Mouse (Mus musculus) intestine, embryonic 16.5 days (tissue): Measurements from ENCODE around the gene Popdc2. TPM values are rescaled to one million over a fixed set of nuclear protein-coding genes. Genes with fewer than 3 reads are reported as not detected.

Source experiments
- ATAC-seq: fragments of 200-750 bp; cut with Nextera tagmentation; 2 replicates; pipeline ENCODE4 v1.8.0; 2017; ENCODE audit warnings: moderate TSS enrichment, moderate library complexity
- H3K27ac ChIP-seq: fragments of 300-500 bp; sonication (generic); 2 replicates; pipeline ENCODE4 v1.5.1; 2014; ENCODE audit warnings: mild to moderate bottlenecking, low read length
- H3K27me3 ChIP-seq: fragments of 300-500 bp; sonication (generic); replicated peaks from 2 replicates; pipeline ENCODE4 v1.6.1; 2014; ENCODE audit warnings: low read length, control low read depth, mixed read lengths; ENCODE audit not compliant: control insufficient read depth, insufficient read depth
- H3K36me3 ChIP-seq: fragments of 300-500 bp; sonication (generic); 2 replicates; pipeline ENCODE4 v1.6.1; 2014; ENCODE audit warnings: low read length, control low read depth; ENCODE audit not compliant: control insufficient read depth, insufficient read depth
- H3K4me1 ChIP-seq: fragments of 300-500 bp; sonication (generic); 2 replicates; pipeline ENCODE4 v1.6.1; 2014; ENCODE audit warnings: low read length, control low read depth, mixed read lengths; ENCODE audit not compliant: control insufficient read depth, insufficient read depth
- H3K4me2 ChIP-seq: fragments of 300-500 bp; sonication (generic); 2 replicates; pipeline ENCODE4 v1.6.1; 2014; ENCODE audit warnings: low read depth, low read length, control low read depth
- H3K4me3 ChIP-seq: fragments of 300-500 bp; sonication (generic); 2 replicates; pipeline ENCODE4 v1.5.1; 2014; ENCODE audit warnings: mild to moderate bottlenecking, low read length
- H3K9ac ChIP-seq: fragments of 300-500 bp; sonication (generic); 2 replicates; pipeline ENCODE4 v1.6.1; 2014; ENCODE audit warnings: low read depth, low read length
- H3K9me3 ChIP-seq: fragments of 300-500 bp; sonication (generic); 2 replicates; pipeline ENCODE4 v1.6.1; 2016; ENCODE audit warnings: low read length, control low read depth; ENCODE audit not compliant: control insufficient read depth
- WGBS: fragments of 180-500 bp; shearing (Covaris S2); extraction: QIAGEN DNeasy Blood & Tissue Kit; methylation state at CpG from one replicate; pipeline ENCODE4 v1.1.7; 2014; 5-methylcytosine and 5-hydroxymethylcytosine counted together
- polyA plus RNA-seq: library from polyadenylated mRNA; unstranded; fragments of >200 nt; fragmentation: Nextera tagmentation; extraction: Ambion mirVana; gene quantifications from 2 replicates; pipeline ENCODE4 v1.2.1, GENCODE M21; 2015

The Popdc2 gene
- polyA plus RNA-seq, 1 experiment from 2014 or later = 20.2 TPM

DNA sequence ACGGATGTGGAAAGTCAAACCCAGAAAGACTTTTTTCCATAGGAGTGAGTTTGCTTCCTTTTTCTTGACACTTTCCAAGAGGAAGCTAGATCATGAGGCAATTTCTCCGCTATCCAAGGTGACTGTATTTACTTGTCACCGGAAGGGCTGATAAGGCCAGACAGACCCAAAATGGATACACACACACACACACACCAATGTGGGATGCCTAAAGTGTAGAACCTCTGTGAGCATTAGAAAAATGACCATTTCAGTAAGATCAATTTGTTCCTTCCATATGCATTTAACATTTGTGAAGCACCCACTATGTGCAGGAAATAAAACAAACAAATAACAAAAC is 1.2 kb downstream of the Popdc2 start:
- Histone ChIP-seq H3K4me3 (peak overlapping the region; percentile 41), H3K4me2 (0 out of 2 replicates have a peak overlapping the region, but pooled peaks have one; percentile 2), H3K27me3 (no peaks in the 10 kb centered on the region), H3K9ac (0 out of 2 replicates have a peak overlapping the region, but pooled peaks have one; percentile 1), H3K9me3 (no peaks in the 10 kb centered on the region), H3K27ac (no peak overlapping the region), H3K36me3 (no peaks in the 10 kb centered on the region), H3K4me1 (peaks cover 11% of the 10 kb centered on the region)
- no peak for ATAC-seq
- 44% methylated on average over 3 of the region's 3 CpGs for WGBS

DNA sequence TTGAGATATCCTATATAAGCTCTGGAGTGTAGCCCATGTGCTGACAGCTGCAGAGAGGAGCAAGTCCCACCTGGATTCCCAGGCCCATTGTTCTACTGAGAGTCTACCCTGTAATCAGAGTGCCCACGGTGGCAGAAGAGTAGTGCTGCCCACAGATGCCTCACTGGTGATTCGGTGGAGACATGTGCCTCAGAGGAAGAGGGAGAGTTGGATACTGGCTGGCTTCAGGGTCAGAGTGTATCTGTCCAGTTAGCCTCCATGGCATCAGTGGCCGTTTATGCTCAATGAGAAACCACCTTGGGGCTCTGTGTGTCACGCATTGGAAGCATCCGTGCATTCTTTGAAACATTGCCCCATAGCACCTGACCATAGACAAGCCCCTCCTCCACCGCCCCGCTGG is 1.6 kb downstream of the Popdc2 start:
- Histone ChIP-seq H3K4me1 (peaks cover 11% of the 10 kb centered on the region), H3K9me3 (no peaks in the 10 kb centered on the region), H3K4me2 (peak overlapping the region; percentile 2; the same call in 1 of the 2 replicates), H3K27ac (no peak overlapping the region), H3K27me3 (no peaks in the 10 kb centered on the region), H3K9ac (0 out of 2 replicates have a peak overlapping the region, but pooled peaks have one; percentile 1), H3K4me3 (peak overlapping the region; percentile 41), H3K36me3 (no peaks in the 10 kb centered on the region)
- WGBS = 62% methylated on average over 7 of the region's 7 CpGs
- no peak for ATAC-seq

DNA sequence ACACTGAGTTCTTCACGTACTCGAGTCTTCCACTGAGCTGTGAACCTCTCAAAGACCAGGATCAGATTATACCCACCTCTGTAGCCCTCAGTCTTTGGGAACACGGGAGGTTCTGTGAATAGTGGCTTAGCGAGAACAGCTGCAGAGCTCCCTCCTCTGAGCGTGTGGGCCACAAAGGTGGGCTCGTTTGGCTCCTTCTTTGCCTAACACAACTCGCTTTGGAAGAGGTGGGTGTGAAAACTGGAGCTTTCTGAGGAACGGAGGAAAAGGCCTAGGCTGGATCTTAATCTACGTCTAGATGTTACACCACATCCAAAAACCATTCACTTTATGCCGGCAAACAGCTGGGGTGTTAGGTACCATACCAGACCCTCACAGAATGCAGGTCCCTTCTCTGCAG is 3.4 kb downstream of the Popdc2 start:
- no peak for ATAC-seq
- Histone ChIP-seq H3K4me2 (no peak overlapping the region), H3K9me3 (no peaks in the 10 kb centered on the region), H3K9ac (no peak overlapping the region), H3K36me3 (no peaks in the 10 kb centered on the region), H3K4me3 (no peak overlapping the region), H3K27ac (no peak overlapping the region), H3K27me3 (no peaks in the 10 kb centered on the region), H3K4me1 (peaks cover 11% of the 10 kb centered on the region)
- WGBS = 86% methylated on average over 10 of the region's 10 CpGs

DNA sequence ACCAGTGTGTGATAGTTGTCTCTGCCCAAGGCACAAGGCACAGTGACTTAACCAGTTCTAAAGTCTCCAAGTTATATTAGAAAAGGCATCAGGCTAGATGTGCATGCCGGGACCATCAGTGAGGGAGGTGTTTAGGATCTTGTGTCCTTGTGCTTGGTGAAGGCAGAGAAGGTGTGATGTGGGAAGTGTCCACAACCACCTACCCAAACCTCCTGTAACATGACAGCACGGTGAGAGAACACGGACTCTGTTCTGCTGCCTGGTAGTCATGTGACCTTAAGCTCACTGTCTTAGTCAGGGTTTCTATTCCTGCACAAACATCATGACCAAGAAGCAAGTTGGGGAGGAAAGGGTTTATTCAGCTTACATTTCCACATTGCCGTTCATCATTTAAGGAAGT is 4.2 kb downstream of the Popdc2 start:
- H3K27me3 ChIP-seq = no peaks in the 10 kb centered on the region
- no peak overlapping the region for H3K9ac ChIP-seq
- no peak overlapping the region for H3K4me3 ChIP-seq
- ATAC-seq = no peak
- no peaks in the 10 kb centered on the region for H3K36me3 ChIP-seq
- H3K27ac ChIP-seq = no peak overlapping the region
- H3K4me1 ChIP-seq = peaks cover 11% of the 10 kb centered on the region
- no peaks in the 10 kb centered on the region for H3K9me3 ChIP-seq
- no peak overlapping the region for H3K4me2 ChIP-seq
- 87% methylated on average over 4 of the region's 4 CpGs for WGBS

DNA sequence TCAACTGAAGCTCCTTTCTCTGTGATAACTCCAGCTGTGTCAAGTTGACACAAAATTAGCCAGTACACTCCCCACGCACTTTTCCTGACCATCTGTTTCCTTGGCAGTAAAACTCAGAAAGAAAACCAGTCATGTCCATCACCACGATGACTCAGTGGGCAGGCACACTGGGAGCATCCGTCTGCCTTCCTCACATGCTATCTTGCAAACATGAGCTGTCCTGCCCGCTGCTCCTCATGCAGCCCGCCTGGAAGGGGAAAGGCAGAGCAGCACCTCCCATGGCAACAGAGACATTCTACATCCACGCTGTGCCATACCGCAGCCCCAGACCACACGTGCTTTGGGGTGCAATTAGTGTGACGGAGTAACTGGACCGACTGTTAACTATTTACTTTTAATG is 6.3 kb downstream of the Popdc2 start:
- WGBS = 61% methylated on average over 10 of the region's 10 CpGs
- no peak overlapping the region for H3K4me2 ChIP-seq
- H3K36me3 ChIP-seq = no peaks in the 10 kb centered on the region
- H3K27ac ChIP-seq = no peak overlapping the region
- H3K27me3 ChIP-seq = no peaks in the 10 kb centered on the region
- ATAC-seq = no peak
- no peak overlapping the region for H3K4me3 ChIP-seq
- no peaks in the 10 kb centered on the region for H3K9me3 ChIP-seq
- H3K9ac ChIP-seq = no peak overlapping the region
- no peaks in the 10 kb centered on the region for H3K4me1 ChIP-seq

DNA sequence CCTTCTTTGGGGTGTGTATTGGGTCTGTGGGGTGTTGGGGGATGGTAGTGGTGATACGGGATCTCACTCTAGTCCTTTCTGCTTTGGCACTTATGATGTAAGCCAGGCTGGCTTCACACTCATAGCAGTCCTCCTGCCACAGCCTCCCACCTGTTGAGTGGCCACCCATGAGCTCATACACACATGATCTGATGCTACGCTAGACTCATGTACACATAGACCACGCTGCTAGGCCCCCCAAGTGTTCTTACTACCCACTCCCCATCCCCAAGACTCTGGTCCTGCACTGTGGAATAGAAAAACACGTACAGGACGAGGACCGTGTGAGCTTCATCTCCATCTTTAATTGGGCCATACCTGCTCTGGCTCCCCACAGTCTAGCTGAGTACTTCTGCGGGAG is 7.0 kb downstream of the Popdc2 start:
- Histone ChIP-seq H3K9ac (no peak overlapping the region), H3K9me3 (no peaks in the 10 kb centered on the region), H3K27me3 (no peaks in the 10 kb centered on the region), H3K27ac (no peak overlapping the region), H3K4me2 (no peak overlapping the region), H3K4me3 (no peak overlapping the region), H3K36me3 (no peaks in the 10 kb centered on the region), H3K4me1 (no peaks in the 10 kb centered on the region)
- 77% methylated on average over 7 of the region's 7 CpGs for WGBS
- ATAC-seq = no peak

DNA sequence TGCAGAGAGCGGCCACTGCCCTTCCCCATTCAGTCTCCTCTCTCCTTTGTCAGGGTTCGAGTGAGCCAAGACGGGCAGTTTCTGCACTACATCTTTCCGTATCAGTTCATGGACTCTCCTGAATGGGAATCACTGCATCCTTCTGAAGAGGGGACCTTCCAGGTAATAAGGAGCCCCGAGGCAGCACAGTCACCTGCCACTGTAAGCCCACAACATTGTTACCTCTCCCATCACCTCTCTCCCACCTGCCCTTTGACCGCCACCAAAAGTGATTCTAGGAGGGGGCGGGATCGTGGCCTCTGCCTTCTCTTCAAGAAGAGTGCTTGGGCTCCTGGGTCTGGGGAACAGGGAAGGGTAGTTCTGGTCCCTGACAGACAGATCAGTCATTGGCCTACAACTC is 7.4 kb downstream of the Popdc2 start:
- 87% methylated on average over 8 of the region's 8 CpGs for WGBS
- H3K9ac ChIP-seq = no peak overlapping the region

DNA sequence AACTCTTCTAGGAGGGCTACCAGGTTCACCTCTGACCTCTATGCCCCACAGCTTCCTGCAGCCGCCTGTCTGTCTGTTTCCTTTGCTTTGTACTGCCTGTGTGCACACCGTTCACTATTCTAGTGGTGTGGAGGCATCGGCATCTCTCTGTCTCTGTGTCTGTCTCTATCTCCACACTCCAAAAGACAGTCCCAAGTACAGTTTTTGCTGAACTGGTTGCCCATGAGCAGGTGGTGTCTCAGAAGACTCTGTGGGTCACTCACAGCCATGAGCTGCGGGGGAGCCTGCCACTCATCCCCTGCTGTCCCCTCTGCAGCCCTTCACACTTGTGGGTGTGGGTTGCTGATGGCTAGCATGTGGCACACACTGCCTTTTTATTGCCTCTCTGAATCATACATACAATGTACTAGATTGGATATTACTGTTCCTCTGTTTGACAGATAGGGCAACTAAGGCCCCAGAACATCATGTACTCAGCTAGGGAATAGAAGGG is 8.0 kb downstream of the Popdc2 start:
- Histone ChIP-seq H3K9ac (no peak overlapping the region), H3K4me2 (no peak overlapping the region), H3K27me3 (no peaks in the 10 kb centered on the region), H3K36me3 (no peaks in the 10 kb centered on the region), H3K9me3 (no peaks in the 10 kb centered on the region), H3K27ac (no peak overlapping the region), H3K4me1 (no peaks in the 10 kb centered on the region), H3K4me3 (no peak overlapping the region)
- WGBS = 73% methylated on average over 4 of the region's 4 CpGs
- ATAC-seq = no peak

More for the DNA sequence above, 7.4 kb downstream of the Popdc2 start:
- Histone ChIP-seq H3K4me1 (no peaks in the 10 kb centered on the region), H3K9me3 (no peaks in the 10 kb centered on the region), H3K4me3 (no peak overlapping the region), H3K27me3 (no peaks in the 10 kb centered on the region), H3K27ac (no peak overlapping the region), H3K36me3 (no peaks in the 10 kb centered on the region), H3K4me2 (no peak overlapping the region)
- ATAC-seq = no peak

DNA sequence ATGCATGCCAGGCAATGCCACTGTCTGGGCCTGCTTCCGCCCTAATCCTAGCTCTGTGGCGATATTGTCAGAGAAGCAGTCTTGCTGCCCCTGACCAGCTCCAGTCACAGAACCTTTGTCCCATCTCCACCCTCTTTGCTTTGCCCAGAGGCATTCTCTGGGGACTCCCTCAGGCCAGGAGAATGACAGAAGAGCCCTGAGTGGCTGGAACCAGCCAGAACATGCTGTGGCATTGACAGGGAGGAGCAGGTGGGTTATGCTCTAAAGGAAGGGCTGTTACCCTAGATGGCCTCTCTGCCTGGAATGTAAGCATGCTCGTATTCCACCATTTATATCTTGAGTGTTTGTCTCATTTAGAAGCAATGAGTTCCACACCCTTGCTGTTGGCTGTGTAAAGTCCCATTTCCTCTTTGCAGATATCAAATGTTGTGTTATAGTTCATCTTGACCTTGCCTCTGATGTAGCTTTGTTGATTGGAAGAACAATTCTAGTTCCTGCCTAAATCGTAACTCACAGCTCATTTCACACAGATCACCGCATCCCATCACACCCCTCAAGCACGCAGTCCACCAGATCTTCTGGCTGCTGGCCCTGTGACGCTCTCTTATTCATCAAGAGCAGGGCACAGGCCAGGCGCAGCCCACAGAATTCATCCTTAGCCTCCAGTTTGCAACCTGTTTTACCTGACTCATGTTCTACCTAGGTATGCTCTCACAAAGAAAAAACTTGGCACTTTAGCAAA is 8.8 kb downstream of the Popdc2 start:
- Histone ChIP-seq H3K27ac (no peak overlapping the region), H3K4me1 (no peaks in the 10 kb centered on the region), H3K4me3 (no peak overlapping the region), H3K9me3 (no peaks in the 10 kb centered on the region), H3K9ac (no peak overlapping the region), H3K4me2 (no peak overlapping the region), H3K36me3 (no peaks in the 10 kb centered on the region), H3K27me3 (no peaks in the 10 kb centered on the region)
- WGBS = 78% methylated on average over 8 of the region's 8 CpGs
- no peak for ATAC-seq
